Mouse (Mus musculus) liver, adult 2 months (tissue): ENCODE data around the gene Ncf4.

Experiments
- CTCF ChIP-seq: fragments of 200-500 bp; IDR thresholded peaks from 2 replicates; pipeline ENCODE4 v1.5.1; 2011; ENCODE audit warnings: low read depth, low read length, control low read depth
- POLR2A ChIP-seq: fragments of 200-500 bp; IDR thresholded peaks from 2 replicates; pipeline ENCODE4 v1.6.1; 2011; ENCODE audit warnings: low read length, control low read depth; ENCODE audit not compliant: insufficient read depth; ENCODE audit errors: extremely low read depth

DNA sequence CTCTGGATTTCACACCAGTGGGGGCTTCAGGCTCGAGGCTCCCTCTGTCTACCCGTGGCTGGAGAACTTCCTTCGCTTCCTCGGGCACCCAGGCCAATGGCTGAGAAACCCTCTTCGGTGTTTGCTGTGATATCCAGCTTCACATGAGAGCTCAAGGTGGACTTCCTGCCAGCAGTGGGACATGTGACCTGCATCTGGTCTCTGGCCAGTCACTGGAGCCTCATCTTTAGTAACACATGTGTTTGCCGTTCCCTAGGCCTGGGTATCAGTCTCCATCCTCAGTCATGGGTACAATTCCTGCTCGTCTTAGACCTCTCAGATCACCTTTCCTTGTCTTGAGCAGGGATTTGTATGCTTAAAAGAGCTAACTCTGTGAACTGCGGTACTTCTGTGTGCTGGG lies 1.5 kb upstream of the Ncf4 start:
- TF ChIP-seq POLR2A, result no peak
- TF ChIP-seq CTCF, result no peak
